Mouse (Mus musculus) heart, embryonic 14.5 days (tissue): ENCODE data around the gene Rad51b. TPM values are rescaled to one million over a fixed set of nuclear protein-coding genes. Genes with fewer than 3 reads are reported as not detected.

ENCODE experiments used
- ATAC-seq: fragments of 200-750 bp; cut with Nextera tagmentation; 2 replicates; pipeline ENCODE4 v1.8.0; 2017; ENCODE audit warnings: low read depth, moderate TSS enrichment; ENCODE audit not compliant: insufficient number of reproducible peaks, insufficient read depth, low FRiP score
- H3K27ac ChIP-seq, 2 experiments: fragments of 200-500 bp in 1 of 2; fragments of 300-500 bp in 1 of 2; sonication (generic) in 1 of 2; replicated peaks in 1 of 2; 2 replicates each; pipeline ENCODE4 v1.5.1; 2012 to 2014; ENCODE audit warnings: low read depth in 2 of 2, low read length in 2 of 2, control low read depth in 1 of 2, mild to moderate bottlenecking in 1 of 2, mixed read lengths in 1 of 2; ENCODE audit not compliant: control insufficient read depth in 1 of 2, insufficient read depth in 1 of 2
- H3K27me3 ChIP-seq: fragments of 300-500 bp; sonication (generic); 2 replicates; pipeline ENCODE4 v1.6.1; 2014; ENCODE audit warnings: mild to moderate bottlenecking, low read length, control low read depth; ENCODE audit not compliant: control insufficient read depth, insufficient read depth
- H3K36me3 ChIP-seq: fragments of 300-500 bp; sonication (generic); 2 replicates; pipeline ENCODE4 v1.6.1; 2014; ENCODE audit warnings: mild to moderate bottlenecking, control low read depth, low read length, mixed read lengths; ENCODE audit not compliant: control insufficient read depth, insufficient read depth
- H3K4me1 ChIP-seq, 2 experiments: fragments of 200-500 bp in 1 of 2; fragments of 300-500 bp in 1 of 2; sonication (generic) in 1 of 2; 2 replicates each; pipeline ENCODE4 v1.6.1; 2012 to 2014; ENCODE audit warnings: low read length in 2 of 2, control low read depth in 1 of 2, mixed read lengths in 1 of 2; ENCODE audit not compliant: control insufficient read depth in 2 of 2, insufficient read depth in 2 of 2
- H3K4me2 ChIP-seq: fragments of 300-500 bp; sonication (generic); 2 replicates; pipeline ENCODE4 v1.6.1; 2014; ENCODE audit warnings: mild to moderate bottlenecking, low read length
- H3K4me3 ChIP-seq, 2 experiments: fragments of 200-500 bp in 1 of 2; fragments of 300-500 bp in 1 of 2; sonication (generic) in 1 of 2; 2 replicates each; pipeline ENCODE4 v1.5.1; 2012 to 2014; ENCODE audit warnings: low read length in 2 of 2, mild to moderate bottlenecking in 2 of 2, control low read depth in 1 of 2, low read depth in 1 of 2, moderate library complexity in 1 of 2; ENCODE audit not compliant: control insufficient read depth in 1 of 2, insufficient read depth in 1 of 2
- H3K9ac ChIP-seq: fragments of 300-500 bp; sonication (generic); 2 replicates; pipeline ENCODE4 v1.6.1; 2014; ENCODE audit warnings: mild to moderate bottlenecking, low read length
- H3K9me3 ChIP-seq: fragments of 300-500 bp; sonication (generic); 2 replicates; pipeline ENCODE4 v1.6.1; 2016; ENCODE audit warnings: low read length, control low read depth; ENCODE audit not compliant: control insufficient read depth
- WGBS: fragments of 180-500 bp; shearing (Covaris S2); extraction: QIAGEN DNeasy Blood & Tissue Kit; methylation state at CpG from one replicate; pipeline ENCODE4 v1.1.7; 2014; 5-methylcytosine and 5-hydroxymethylcytosine counted together
- polyA plus RNA-seq: library from polyadenylated mRNA; unstranded; fragments of >200 nt; fragmentation: Nextera tagmentation; extraction: Ambion mirVana; gene quantifications from 2 replicates; pipeline ENCODE4 v1.2.1, GENCODE M21; 2014

Gene Rad51b
- polyA plus RNA-seq, 1 experiment from 2014 or later: 4.2 TPM

DNA sequence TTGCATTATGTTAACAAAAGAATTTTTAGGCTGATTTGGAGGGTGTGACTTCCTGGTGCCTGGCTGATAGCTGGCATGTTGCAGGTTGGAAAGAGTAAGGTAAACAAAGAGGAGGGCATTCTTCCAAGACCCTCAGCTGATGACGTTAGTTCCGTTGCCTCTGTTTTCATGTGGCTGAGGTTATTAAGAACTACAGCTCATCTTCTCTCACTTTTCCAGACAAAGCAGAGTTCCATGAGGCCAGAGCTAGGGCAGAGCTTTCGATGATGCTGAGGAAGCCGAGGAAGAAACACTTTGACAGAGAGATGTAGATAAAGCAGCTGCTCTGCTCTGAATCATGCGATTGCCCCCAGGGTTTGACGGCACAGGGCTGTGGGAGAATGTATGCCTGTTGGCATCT is 250.5 kb downstream of the Rad51b start:
- Histone ChIP-seq H3K36me3 (no peaks in the 10 kb centered on the region), H3K4me3 (no peak overlapping the region), H3K4me2 (no peak overlapping the region), H3K9me3 (no peaks in the 10 kb centered on the region), H3K27ac (0 out of 4 replicates have a peak overlapping the region, but pooled peaks of 1 of the 2 experiments have one; percentile 41), H3K27me3 (no peaks in the 10 kb centered on the region), H3K4me1 (no peaks in the 10 kb centered on the region; a peak in 2 of 4 replicates), H3K9ac (no peak overlapping the region)
- ATAC-seq: no peak; the same call in 1 of the 2 replicates
- WGBS: 20% methylated on average over 6 of the region's 6 CpGs

- Histone ChIP-seq H3K4me1 (no peaks in the 10 kb centered on the region; a peak in 2 of 4 replicates), H3K9ac (no peak overlapping the region), H3K4me2 (no peak overlapping the region), H3K36me3 (no peaks in the 10 kb centered on the region), H3K27me3 (no peaks in the 10 kb centered on the region), H3K4me3 (no peak overlapping the region), H3K27ac (no peak overlapping the region), H3K9me3 (no peaks in the 10 kb centered on the region)
- ATAC-seq: no peak
- 80% methylated on average over 8 of the region's 8 CpGs for WGBS
These were observed 251.7 kb downstream of the Rad51b start for GRCm38 (mm10) chr12:79548607-79549330.

- no peak overlapping the region for H3K27ac ChIP-seq
- WGBS: 94% methylated on average over 7 of the region's 7 CpGs
- H3K9ac ChIP-seq: no peak overlapping the region
- no peaks in the 10 kb centered on the region for H3K9me3 ChIP-seq
- no peaks in the 10 kb centered on the region for H3K27me3 ChIP-seq
- no peaks in the 10 kb centered on the region; a peak in 2 of 4 replicates for H3K4me1 ChIP-seq
- H3K36me3 ChIP-seq: no peaks in the 10 kb centered on the region
- no peak overlapping the region for H3K4me3 ChIP-seq
- H3K4me2 ChIP-seq: no peak overlapping the region
- ATAC-seq: no peak
These were observed 253.1 kb downstream of the Rad51b start for GRCm38 (mm10) chr12:79550049-79550682.

DNA sequence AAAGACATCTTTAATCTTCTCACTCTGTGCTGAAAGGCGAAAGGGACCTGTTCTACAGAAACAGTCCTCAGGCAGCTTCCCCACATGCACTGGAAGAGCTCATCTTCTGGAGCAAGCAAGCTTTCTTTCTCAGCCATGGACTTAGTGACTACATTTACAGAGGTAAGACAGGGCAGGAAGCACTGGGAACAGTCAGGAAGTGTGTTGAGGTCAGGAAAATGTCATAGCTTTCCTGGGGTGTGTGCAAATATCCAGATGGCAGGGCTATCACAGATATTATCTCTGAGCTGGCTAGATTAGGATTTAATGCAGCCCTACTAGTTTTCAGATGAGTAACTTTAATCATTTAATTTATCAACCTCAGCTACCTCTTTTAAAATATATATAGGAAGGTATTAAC is 254.2 kb downstream of the Rad51b start:
- Histone ChIP-seq H3K9ac (no peak overlapping the region), H3K4me2 (no peak overlapping the region), H3K27ac (no peak overlapping the region), H3K27me3 (no peaks in the 10 kb centered on the region), H3K4me3 (no peak overlapping the region), H3K36me3 (no peaks in the 10 kb centered on the region), H3K4me1 (no peaks in the 10 kb centered on the region; a peak in 2 of 4 replicates), H3K9me3 (no peaks in the 10 kb centered on the region)
- no peak for ATAC-seq
- 64% methylated on average over 1 of the region's 1 CpGs for WGBS

DNA sequence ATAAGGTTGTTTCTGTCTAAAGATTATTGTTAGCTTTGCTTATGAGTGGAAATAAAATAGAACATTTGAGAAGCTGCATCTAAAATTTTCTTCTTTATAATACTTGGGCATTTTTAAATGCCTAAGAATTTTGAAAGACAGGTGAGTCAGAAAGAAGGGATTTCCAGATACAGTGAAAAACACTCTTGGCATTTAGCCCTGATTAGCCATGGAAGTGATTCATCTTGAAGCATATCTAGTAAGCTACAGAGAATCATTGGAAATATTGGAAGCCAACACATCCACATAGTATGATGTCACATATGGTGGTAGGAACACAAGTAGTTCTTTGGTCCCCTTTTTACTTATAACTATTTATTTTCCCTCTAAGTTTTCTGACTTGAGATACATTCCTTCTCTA is 256.0 kb downstream of the Rad51b start:
- Histone ChIP-seq H3K27ac (no peak overlapping the region), H3K4me2 (no peak overlapping the region), H3K4me3 (no peak overlapping the region), H3K27me3 (no peaks in the 10 kb centered on the region), H3K9me3 (no peaks in the 10 kb centered on the region), H3K4me1 (no peaks in the 10 kb centered on the region), H3K36me3 (no peaks in the 10 kb centered on the region), H3K9ac (no peak overlapping the region)
- ATAC-seq: no peak

DNA sequence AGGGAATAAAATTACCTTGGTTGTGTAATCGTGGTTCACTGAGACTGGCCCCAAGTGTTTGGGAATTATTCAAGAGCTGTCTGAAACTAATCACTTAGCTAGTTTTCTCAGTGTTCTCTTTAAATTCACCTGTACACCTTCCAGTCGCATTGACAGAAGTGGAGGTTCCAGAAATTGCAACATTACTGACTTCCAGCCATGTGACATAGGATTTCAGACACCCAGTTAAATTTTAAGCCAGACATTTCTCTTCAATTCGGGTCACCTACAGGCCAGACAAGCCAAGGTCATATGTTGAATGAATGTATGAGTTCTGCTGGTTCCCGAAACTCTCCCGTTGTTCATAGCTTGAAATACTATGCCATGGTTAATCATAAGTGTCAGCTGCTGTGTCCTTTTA is 260.8 kb downstream of the Rad51b start:
- WGBS: 78% methylated on average over 5 of the region's 5 CpGs
- ATAC-seq: no peak
- H3K4me1 ChIP-seq: no peaks in the 10 kb centered on the region
- H3K36me3 ChIP-seq: no peaks in the 10 kb centered on the region
- H3K4me2 ChIP-seq: no peak overlapping the region
- no peak overlapping the region for H3K27ac ChIP-seq
- H3K4me3 ChIP-seq: no peak overlapping the region
- H3K9me3 ChIP-seq: no peaks in the 10 kb centered on the region
- no peak overlapping the region for H3K9ac ChIP-seq
- H3K27me3 ChIP-seq: no peaks in the 10 kb centered on the region

GRCm38 (mm10) chr12:79558711-79559110 is 261.6 kb downstream of the Rad51b start:
- Histone ChIP-seq H3K9ac (no peak overlapping the region), H3K27ac (no peak overlapping the region), H3K4me3 (no peak overlapping the region), H3K27me3 (no peaks in the 10 kb centered on the region), H3K36me3 (no peaks in the 10 kb centered on the region), H3K4me1 (no peaks in the 10 kb centered on the region), H3K9me3 (no peaks in the 10 kb centered on the region), H3K4me2 (no peak overlapping the region)
- 92% methylated on average over 3 of the region's 3 CpGs for WGBS
- no peak for ATAC-seq
